Mouse (Mus musculus): Measurements from ENCODE around the gene St3gal2. TPM values are rescaled to one million over a fixed set of nuclear protein-coding genes. Genes with fewer than 3 reads are reported as not detected.

St3gal2 gene
- polyA plus RNA-seq, 1 experiment from 2014 or later: 20.5 TPM

DNA sequence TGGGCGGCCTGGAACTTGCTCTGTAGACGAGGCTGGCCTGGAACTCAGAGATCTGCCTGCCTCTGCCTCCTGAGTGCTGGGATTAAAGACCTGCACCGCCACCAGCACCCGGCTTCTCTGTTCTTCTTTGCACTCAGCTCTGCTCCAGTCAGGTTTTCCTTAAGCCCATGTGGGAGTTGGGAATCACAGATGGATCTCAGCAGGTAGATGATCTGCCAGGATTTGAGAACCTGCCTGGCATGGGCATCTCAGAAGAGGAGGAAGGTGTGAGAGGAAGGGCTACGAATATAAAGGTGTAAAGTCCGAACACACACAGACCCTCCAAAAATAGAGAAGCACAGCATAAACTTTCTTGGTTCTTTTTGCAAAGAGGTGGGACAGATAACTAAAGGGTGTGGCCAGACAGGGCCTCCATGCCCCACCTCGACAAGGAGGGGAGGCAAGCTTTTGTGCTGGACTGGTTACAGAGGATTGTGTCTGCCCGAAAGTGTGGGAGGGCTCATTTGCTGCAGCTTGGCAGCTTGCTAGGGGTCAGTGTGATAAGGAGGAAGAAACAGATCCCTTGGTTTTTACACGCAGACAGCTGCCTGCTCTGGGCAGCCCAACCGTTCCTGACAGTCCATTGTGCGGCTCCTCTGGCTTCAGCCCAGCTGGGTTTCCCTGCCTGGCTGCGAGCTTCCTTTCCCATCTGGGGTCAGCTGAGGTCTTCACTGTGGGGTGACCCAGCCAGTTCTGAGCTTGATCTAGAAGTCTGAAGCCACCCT is 11.6 kb downstream of the St3gal2 start:
- Histone ChIP-seq H3K9ac (no peak overlapping the region), H3K4me3 (no peak overlapping the region), H3K27ac (no peak overlapping the region), H3K9me3 (no peaks in the 10 kb centered on the region), H3K4me2 (no peak overlapping the region), H3K4me1 (peaks cover 11% of the 10 kb centered on the region), H3K27me3 (no peaks in the 10 kb centered on the region), H3K36me3 (no peaks in the 10 kb centered on the region)
- WGBS: 56% methylated on average over 12 of the region's 12 CpGs
- peak; percentile 70 for ATAC-seq (ENCODE audit: borderline replicate concordance, extremely low read depth, low FRiP score, low TSS enrichment)

DNA sequence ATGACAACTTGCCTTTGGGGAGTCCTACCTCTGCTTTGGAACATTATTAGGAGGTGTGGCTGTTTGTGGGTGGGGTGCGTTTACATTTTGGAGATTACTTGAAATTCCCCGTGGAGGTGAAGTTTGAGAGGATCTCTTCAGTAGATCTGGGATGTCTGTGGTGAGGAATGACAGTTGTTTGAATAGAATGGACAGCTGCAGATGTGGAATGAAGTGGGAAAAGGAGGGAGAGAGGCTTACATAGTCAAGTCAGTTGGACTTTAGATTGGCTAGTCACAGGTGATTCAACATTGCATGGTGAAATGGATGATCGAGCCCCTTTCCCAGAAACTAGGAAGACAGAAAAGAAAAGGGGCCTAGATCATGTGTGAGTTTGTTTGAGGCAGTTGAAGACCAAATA is 12.7 kb downstream of the St3gal2 start:
- Histone ChIP-seq H3K9me3 (no peaks in the 10 kb centered on the region), H3K36me3 (no peaks in the 10 kb centered on the region), H3K27ac (no peak overlapping the region), H3K4me3 (no peak overlapping the region), H3K9ac (no peak overlapping the region), H3K4me1 (peaks cover 11% of the 10 kb centered on the region), H3K4me2 (no peak overlapping the region), H3K27me3 (no peaks in the 10 kb centered on the region)
- ATAC-seq (ENCODE audit: borderline replicate concordance, extremely low read depth, low FRiP score, low TSS enrichment): no peak
- 65% methylated on average over 3 of the region's 3 CpGs for WGBS

DNA sequence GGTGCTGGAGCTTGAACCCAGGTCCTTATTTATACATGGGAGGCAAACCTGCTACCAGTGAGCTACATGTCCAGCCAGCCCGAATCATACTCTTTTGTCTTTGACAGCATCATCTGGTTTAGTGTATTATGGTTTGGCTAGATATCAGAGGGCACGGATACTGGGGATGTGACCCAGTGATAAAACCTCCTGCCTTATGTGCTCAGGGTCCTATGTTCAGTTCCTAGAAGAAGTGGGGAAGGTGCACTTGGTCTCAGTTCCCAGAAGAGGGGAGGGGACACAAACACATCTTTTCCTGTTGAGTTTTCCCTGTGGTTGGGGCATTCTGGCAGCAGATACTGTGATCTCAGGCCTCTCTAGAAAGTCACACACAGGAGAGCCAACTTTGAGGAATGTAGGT is 13.6 kb downstream of the St3gal2 start:
- peaks cover 11% of the 10 kb centered on the region for H3K4me1 ChIP-seq

DNA sequence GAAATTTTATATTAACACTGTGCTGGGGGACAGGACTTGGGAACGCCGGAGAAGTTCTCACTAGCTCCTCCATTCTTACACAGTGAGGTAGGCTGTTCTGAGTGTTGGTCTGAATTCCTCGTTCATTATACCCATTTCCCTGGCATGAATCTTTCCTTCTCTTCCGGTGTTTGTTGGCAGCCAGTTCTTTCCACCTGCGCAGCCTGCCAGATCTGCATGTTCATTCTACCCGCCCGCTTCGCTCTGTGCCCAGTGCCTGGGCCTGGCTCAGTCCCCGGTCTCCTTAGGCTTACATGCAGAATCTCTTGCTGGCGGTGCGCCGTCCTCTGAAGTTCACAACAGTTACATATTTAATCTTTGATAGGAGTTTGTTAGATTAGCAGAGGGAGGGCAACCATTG is 16.5 kb downstream of the St3gal2 start:
- Histone ChIP-seq H3K9ac (no peak overlapping the region), H3K4me3 (no peak overlapping the region), H3K4me2 (no peak overlapping the region), H3K27me3 (no peaks in the 10 kb centered on the region), H3K27ac (no peak overlapping the region), H3K36me3 (no peaks in the 10 kb centered on the region), H3K9me3 (no peaks in the 10 kb centered on the region), H3K4me1 (peaks cover 15% of the 10 kb centered on the region)
- ATAC-seq (ENCODE audit: borderline replicate concordance, extremely low read depth, low FRiP score, low TSS enrichment): no peak
- 87% methylated on average over 12 of the region's 12 CpGs for WGBS

More for the DNA sequence above, 13.6 kb downstream of the St3gal2 start:
- Histone ChIP-seq H3K27ac (no peak overlapping the region), H3K36me3 (no peaks in the 10 kb centered on the region), H3K4me3 (no peak overlapping the region), H3K4me2 (no peak overlapping the region), H3K9me3 (no peaks in the 10 kb centered on the region), H3K9ac (no peak overlapping the region), H3K27me3 (no peaks in the 10 kb centered on the region)
- 87% methylated on average over 2 of the region's 2 CpGs for WGBS
- no peak for ATAC-seq (ENCODE audit: borderline replicate concordance, extremely low read depth, low FRiP score, low TSS enrichment)

DNA sequence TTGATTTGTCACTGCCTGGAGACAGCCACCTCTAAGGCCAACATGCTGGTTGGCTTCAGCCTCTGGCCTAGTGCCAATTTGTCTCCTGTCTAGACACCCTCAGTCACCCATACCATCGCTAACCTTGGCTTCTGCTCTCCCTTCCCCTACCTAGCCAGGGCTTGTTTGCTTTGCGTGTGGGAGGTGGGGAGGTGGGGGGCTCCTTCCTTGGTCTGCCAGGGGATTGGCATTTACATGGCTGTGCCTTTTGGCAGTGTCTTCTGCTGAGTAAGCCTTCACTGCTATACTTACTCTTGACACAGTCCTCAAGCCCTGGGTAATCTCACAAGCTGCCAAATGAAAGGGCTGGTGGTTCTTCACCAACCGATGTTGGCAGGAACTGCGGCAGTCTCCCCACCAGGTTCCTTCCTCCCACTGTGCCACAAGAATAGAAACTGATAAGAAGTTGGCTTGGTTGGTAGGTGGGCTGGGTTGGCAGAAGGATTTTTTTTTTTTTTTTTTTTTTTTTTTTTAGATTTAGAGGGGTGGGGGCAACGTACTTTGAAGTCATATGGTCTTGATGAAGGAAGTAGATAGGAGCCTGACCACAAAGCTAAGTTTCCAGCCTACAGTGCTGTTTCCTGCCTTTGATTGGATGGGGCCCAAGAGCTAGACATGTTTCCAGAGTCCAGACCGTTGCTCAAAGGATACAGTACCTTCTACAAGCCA is 19.3 kb downstream of the St3gal2 start:
- Histone ChIP-seq H3K4me1 (peaks cover 12% of the 10 kb centered on the region), H3K27me3 (no peaks in the 10 kb centered on the region), H3K27ac (peak overlapping the region; percentile 54), H3K9me3 (no peaks in the 10 kb centered on the region), H3K4me2 (no peak overlapping the region; the same call in 1 of the 2 replicates), H3K4me3 (no peak overlapping the region), H3K9ac (no peak overlapping the region), H3K36me3 (no peaks in the 10 kb centered on the region)
- 42% methylated on average over 6 of the region's 6 CpGs for WGBS
- peak; percentile 64; the same call in 1 of the 2 replicates for ATAC-seq (ENCODE audit: borderline replicate concordance, extremely low read depth, low FRiP score, low TSS enrichment)

DNA sequence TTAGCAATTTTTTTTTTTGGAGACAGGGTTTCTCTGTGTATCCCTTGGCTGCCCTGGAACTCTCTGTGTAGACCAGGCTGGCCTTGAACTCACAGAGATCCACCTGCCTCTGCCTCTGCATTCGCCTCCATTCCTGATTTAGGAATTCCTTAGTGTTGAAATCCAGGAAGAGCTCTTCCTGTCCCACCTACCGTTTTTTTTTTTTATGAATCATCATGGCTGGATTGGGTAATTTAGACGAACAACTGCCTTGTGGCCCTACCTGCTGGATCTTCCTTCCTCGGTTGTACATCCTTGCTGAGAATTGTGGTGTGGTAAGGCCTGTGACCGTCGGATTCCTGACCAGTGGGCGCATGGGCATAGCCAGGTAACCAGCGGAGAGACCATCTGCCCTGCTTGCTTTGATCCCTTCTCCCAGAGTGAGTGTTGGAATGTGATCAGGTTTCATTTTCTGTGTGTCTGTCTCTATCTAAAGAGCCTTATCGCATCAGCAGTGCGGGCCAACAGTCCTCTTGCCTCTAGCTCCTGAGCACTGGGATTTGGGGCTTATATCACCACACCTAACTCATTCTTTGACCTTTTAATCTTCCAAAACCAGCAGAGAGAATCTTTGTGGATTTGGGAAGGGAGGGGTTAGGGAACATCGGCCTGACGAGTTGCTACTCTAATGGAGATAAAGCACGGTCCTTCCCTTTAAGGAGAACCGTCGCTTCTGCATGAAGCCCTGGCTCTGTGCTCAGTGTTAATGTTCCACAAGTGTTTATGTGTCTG is 21.1 kb downstream of the St3gal2 start:
- Histone ChIP-seq H3K27ac (no peak overlapping the region), H3K27me3 (no peaks in the 10 kb centered on the region), H3K36me3 (no peaks in the 10 kb centered on the region), H3K9me3 (no peaks in the 10 kb centered on the region), H3K4me3 (no peak overlapping the region), H3K4me1 (peaks cover 12% of the 10 kb centered on the region), H3K4me2 (no peak overlapping the region), H3K9ac (no peak overlapping the region)
- ATAC-seq (ENCODE audit: borderline replicate concordance, extremely low read depth, low FRiP score, low TSS enrichment): no peak
- WGBS: 81% methylated on average over 15 of the region's 15 CpGs

DNA sequence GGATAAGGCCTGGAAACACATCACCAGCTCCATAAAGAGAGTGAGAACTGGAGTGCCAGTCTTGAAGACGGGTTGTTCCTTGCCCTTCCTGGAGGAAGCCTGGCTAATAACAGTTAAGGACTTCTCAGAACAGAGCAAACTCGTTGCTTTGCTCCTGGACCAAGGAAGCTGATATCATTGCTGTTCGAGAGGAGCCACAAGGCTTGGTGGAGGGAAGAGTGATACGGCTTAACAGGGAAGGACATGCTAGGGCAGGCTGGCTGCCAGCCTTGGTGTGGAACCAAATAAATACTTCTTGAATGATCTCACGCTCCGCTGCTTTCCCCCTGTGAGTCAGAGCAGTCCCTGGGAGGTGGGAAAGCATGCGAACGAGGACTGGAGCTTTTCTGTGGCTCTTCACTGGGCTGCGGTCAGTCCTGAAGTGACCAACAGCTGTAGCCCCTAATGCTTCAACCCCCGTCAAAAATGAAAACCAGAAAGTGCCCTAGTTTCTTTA is 21.8 kb downstream of the St3gal2 start:
- no peak overlapping the region for H3K4me2 ChIP-seq
- H3K4me3 ChIP-seq: no peak overlapping the region
- no peaks in the 10 kb centered on the region for H3K9me3 ChIP-seq
- H3K36me3 ChIP-seq: no peaks in the 10 kb centered on the region
- 49% methylated on average over 10 of the region's 10 CpGs for WGBS
- no peak for ATAC-seq (ENCODE audit: borderline replicate concordance, extremely low read depth, low FRiP score, low TSS enrichment)
- no peaks in the 10 kb centered on the region for H3K27me3 ChIP-seq
- H3K4me1 ChIP-seq: peaks cover 12% of the 10 kb centered on the region
- H3K27ac ChIP-seq: 0 out of 2 replicates have a peak overlapping the region, but pooled peaks have one; percentile 21
- H3K9ac ChIP-seq: no peak overlapping the region

DNA sequence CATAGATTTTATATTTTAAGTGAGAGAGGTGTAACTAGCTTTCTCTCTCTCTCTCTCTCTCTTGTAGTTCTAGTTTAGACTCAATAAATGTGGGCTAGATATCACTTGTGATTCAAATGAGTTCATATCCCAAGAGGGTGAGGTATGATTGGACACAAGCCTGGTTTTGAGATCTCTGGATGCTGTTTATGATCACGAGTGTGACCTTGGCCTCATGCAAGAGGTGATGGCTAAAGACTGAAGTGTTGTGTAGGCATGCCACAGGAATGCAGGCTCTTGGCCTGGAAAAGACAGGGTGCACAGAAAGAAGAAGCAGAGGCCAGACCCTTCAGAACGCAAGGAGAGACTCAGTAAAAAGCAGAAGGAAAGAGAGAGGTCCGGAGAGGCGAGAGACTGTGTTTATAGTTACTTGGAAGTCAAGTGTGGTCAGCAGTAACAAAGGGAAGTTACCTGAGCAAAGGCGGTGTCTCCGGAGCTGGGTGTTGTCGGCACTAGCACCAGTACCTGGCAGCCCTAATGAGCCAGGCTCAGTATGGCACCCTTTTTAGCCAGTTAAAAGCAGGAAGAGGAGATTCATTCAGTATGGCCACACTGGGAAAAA is 24.7 kb downstream of the St3gal2 start:
- peaks cover 6% of the 10 kb centered on the region; the same call in 1 of the 2 replicates for H3K4me1 ChIP-seq
- no peak overlapping the region for H3K4me2 ChIP-seq

DNA sequence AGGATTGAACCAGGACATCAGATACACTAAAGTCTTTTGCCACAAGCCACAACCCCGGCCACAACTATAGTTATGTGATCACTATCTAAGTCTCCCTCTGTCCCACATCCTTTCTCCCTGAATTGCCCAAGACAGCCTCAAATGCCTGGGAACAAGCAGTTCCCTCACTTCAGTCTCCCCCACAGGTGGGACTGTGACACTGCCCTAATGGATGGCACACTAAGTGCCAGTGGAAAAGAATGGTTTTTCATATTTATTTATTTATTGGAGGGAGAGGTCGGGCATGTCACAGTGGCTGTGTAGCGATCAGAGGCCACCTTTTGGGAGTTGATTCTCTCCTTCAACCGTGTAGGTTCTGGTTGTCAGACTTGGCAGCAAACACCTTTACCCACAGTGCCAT is 26.0 kb downstream of the St3gal2 start:
- H3K9ac ChIP-seq: no peak overlapping the region
- H3K4me2 ChIP-seq: no peak overlapping the region
- ATAC-seq (ENCODE audit: borderline replicate concordance, extremely low read depth, low FRiP score, low TSS enrichment): no peak
- WGBS: 56% methylated on average over 4 of the region's 4 CpGs
- no peaks in the 10 kb centered on the region for H3K9me3 ChIP-seq
- H3K36me3 ChIP-seq: no peaks in the 10 kb centered on the region
- H3K4me1 ChIP-seq: peaks cover 6% of the 10 kb centered on the region; the same call in 1 of the 2 replicates
- H3K27ac ChIP-seq: no peak overlapping the region
- no peaks in the 10 kb centered on the region for H3K27me3 ChIP-seq
- no peak overlapping the region for H3K4me3 ChIP-seq

More for the DNA sequence above, 24.7 kb downstream of the St3gal2 start:
- H3K4me3 ChIP-seq: no peak overlapping the region
- H3K9ac ChIP-seq: no peak overlapping the region
- H3K27me3 ChIP-seq: no peaks in the 10 kb centered on the region
- WGBS: 78% methylated on average over 7 of the region's 7 CpGs
- no peak overlapping the region for H3K27ac ChIP-seq
- H3K36me3 ChIP-seq: no peaks in the 10 kb centered on the region
- no peaks in the 10 kb centered on the region for H3K9me3 ChIP-seq
- no peak for ATAC-seq (ENCODE audit: borderline replicate concordance, extremely low read depth, low FRiP score, low TSS enrichment)

DNA sequence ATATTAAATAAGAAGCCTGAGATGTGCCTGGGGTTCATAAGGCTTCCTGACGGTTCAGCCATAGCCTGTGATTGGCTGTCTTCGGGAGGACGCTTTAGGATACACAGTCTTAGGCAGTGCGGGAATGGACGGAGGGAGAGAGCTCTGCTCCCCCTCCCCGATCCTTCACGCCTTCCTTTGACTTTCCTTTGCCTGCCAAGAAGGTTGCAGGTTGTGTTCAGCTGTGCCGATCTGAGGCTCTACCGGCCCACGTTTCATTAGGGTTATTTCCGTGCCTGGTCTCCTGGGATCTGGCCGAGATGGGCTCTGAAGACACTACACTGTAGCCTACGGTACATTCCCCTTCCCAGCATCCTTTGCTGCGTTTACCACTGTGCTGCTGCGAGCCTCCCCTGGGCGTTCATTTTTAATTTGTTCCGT is 30.4 kb downstream of the St3gal2 start:
- no peak for ATAC-seq (ENCODE audit: borderline replicate concordance, extremely low read depth, low FRiP score, low TSS enrichment)
- no peak overlapping the region for H3K9ac ChIP-seq
- no peaks in the 10 kb centered on the region for H3K9me3 ChIP-seq
- H3K4me1 ChIP-seq: no peaks in the 10 kb centered on the region
- 80% methylated on average over 17 of the region's 17 CpGs for WGBS
- H3K27me3 ChIP-seq: no peaks in the 10 kb centered on the region
- H3K27ac ChIP-seq: no peak overlapping the region
- H3K4me3 ChIP-seq: no peak overlapping the region
- no peak overlapping the region for H3K4me2 ChIP-seq
- no peaks in the 10 kb centered on the region for H3K36me3 ChIP-seq

DNA sequence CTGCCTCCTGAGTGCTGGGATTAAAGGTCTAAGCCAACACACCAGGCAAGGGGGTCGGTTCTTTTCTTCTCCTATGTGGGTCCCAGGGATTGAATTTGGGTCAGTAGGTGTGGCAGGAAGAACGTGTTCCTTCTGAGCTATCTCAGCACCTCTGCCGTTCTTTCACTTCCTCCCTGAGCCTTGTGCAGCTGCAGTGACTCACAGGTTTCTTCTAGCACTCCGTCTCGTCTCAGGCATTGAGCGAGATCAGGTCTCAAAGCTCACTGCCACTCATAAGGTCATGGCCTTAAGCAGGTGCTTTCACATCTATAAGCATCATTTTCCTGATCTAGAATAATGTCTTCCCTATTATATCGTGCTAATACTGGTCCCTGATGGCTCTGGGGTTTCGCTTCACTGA is 35.1 kb downstream of the St3gal2 start:
- no peak overlapping the region for H3K4me3 ChIP-seq
- H3K36me3 ChIP-seq: peaks cover 15% of the 10 kb centered on the region
- H3K4me2 ChIP-seq: no peak overlapping the region
- 72% methylated on average over 8 of the region's 8 CpGs for WGBS
- no peak overlapping the region for H3K9ac ChIP-seq
- H3K9me3 ChIP-seq: no peaks in the 10 kb centered on the region
- no peaks in the 10 kb centered on the region for H3K4me1 ChIP-seq
- ATAC-seq (ENCODE audit: borderline replicate concordance, extremely low read depth, low FRiP score, low TSS enrichment): no peak
- H3K27me3 ChIP-seq: no peaks in the 10 kb centered on the region
- H3K27ac ChIP-seq: no peak overlapping the region
